Mouse (Mus musculus) 3T3-L1 (cell line): ENCODE measurements at regions not wholly inside any gene's neighbourhood (a gene's known extent, or its start where the extent isn't known, plus 50 kb on each side); places are given as distances from the start of the nearest gene placed in this dataset.
"Not testable (repeated sequence)": the region's sequence is repeated elsewhere in the genome, so short reads cannot be mapped to it uniquely, and the experiment has no call there.

Experiments
- DNase-seq: peaks from one replicate; pipeline ENCODE4 v3.0.0-alpha.2; 2015; ENCODE audit warnings: low read depth, low spot score

DNA sequence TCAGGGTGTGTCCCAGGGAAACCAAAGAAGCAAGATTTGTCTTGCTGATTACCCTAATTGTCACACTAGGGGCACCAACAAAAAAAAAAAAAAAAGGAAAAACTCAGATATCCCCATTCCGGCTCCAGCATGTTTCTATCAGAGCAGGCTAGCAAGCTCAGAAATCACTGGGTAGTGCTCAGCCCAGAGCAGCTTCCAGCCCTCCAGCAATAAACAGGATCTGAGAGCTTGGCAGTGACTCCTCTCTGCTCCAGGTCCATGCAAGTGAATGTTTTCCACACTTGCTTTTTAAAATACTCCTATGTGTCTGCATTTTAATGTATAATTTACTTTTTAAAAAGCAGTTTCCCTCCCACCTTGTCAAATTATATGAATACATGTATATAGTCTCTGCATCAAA lies 290.8 kb downstream of the Car8 start:
- no peak for DNase-seq

GRCm38 (mm10) chr4:7921503-7921902 lies 317.3 kb downstream of the Car8 start:
- DNase-seq: no peak

DNA sequence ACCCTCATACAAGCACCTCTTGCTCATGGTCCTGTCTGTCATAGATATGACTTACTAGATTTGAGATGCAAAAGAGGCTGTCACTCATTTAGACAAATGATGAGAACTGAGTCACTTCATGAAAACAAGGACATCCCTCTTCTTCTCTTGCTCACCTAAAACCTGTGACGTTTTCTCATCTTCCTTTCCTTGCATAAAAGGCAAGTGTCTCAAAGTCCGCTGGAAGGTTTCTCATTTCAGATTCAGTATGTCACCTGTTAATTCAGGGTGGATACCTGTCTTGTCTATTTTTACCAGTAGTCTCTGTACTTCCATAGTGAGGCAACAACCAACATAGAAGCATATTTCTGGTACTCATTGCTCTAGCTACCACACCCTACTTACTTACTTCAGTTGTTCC lies 325.6 kb downstream of the Car8 start:
- DNase-seq: no peak

- no peak for DNase-seq
Observed at GRCm38 (mm10) chr4:7912675-7913074, 326.2 kb downstream of the Car8 start.

GRCm38 (mm10) chr4:7903130-7903529 lies 335.7 kb downstream of the Car8 start:
- DNase-seq: no peak

DNA sequence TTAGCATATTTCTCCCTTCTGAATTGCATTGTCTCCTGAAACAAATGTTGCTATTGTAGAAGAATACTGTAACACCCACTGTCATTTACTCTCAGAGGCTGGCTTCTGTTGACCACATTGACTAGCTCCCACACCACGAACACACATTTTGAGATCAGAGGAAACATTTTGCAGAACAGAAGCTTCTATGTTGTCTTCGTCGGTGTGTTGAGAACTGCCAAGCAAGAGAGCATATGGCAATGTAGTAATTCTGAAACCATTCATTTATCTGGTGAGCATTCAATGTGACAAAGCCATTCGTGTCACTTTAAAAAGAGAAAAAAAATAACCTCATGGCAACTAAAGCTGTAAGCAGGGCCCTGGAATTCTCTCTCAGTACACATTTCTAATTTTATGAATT lies 343.9 kb downstream of the Car8 start:
- DNase-seq: no peak

- DNase-seq: no peak
Observed at GRCm38 (mm10) chr4:7891128-7891527, 347.7 kb downstream of the Car8 start.

DNA sequence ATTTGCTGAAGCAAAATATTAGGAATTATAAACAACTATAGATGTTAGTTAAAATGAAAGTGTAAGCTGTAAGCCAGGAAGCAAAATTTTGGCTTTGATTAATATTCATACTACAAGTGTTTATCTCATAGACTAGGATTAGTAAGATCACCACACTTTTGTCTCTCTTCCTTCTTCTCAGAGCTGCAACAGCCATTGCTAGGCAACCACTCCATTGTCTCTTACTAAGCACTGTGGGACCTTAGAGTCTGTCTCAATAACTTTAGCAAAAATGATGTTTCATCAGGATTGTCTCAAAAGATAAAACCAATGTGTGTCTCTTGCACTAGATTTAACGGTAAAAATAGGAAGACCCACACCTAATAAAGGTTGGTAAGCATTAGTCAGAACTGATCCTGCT lies 384.3 kb downstream of the Car8 start:
- DNase-seq: no peak

GRCm38 (mm10) chr4:7853121-7853782 lies 385.6 kb downstream of the Car8 start:
- DNase-seq: peak; percentile 79

GRCm38 (mm10) chr4:7852006-7852615 lies 386.7 kb downstream of the Car8 start:
- no peak for DNase-seq

GRCm38 (mm10) chr4:7847411-7847810 lies 391.4 kb downstream of the Car8 start:
- DNase-seq: no peak

GRCm38 (mm10) chr4:7829126-7829525 lies 409.7 kb downstream of the Car8 start:
- DNase-seq: no peak

GRCm38 (mm10) chr4:7819847-7820246 lies 419.0 kb downstream of the Car8 start:
- DNase-seq: no peak

GRCm38 (mm10) chr4:7777761-7778160 lies 461.1 kb downstream of the Car8 start:
- not testable (repeated sequence) for DNase-seq

DNA sequence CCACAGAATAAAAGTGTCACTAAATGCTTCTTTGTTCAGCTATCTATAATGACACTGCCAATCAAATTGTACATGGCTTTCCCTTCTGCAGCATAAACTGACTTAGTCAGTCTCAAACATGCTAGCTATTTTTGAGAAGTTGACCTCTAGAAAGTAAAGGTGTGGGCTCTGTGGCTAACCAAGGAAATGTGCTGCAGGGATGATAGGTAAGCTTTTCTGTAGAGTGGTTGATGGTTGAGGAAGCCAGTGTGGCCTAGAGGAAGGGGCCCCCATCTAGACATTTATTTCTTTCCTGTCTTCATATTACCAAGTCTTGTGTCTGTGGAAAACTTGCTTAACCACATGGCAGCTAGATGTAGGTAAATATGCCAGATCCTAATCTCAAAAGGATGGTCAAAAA lies 483.4 kb downstream of the Car8 start:
- DNase-seq: no peak

DNA sequence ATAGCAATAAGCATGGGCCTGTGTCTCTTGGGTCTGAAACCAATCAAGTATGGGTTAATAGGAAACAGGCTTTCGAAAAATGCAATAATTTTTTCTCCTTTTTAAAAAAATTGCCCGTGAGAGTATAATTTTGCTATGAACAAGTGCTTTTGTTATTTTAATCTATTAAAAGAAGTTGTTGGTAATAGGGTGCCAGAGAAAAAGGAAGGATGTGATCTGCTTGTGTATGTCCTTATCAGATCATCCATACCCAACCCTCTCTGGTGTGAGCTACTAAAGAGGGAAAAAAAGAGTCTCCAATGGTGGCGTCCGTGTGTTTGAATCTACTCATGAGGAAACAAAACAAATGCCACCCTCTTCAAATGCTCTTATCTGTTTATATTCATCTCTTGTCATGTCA lies 484.9 kb downstream of the Car8 start:
- no peak for DNase-seq

- DNase-seq: peak; percentile 19
Observed at GRCm38 (mm10) chr4:7751208-7751607, 487.6 kb downstream of the Car8 start.

GRCm38 (mm10) chr4:7722893-7723292 lies 515.9 kb downstream of the Car8 start:
- DNase-seq: peak; percentile 25

- peak; percentile 55 for DNase-seq
Observed at GRCm38 (mm10) chr4:7688516-7688915, 550.3 kb downstream of the Car8 start.

GRCm38 (mm10) chr4:7687231-7687630 lies 551.6 kb downstream of the Car8 start:
- DNase-seq: no peak

DNA sequence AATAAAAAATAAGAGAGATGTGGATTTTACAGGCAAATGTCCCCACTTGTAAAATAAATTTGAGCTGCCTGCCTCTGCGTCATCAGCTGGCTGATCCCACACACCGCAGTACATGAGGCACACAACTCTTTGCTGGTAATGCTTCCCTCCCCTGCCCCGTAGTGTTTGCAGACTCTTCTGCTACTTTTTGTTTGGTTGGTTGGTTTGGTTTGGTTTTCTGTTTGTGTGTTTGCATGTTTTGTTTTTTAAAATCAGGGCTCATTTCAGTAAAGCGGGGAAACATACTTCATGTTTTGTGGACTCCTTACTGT lies 568.1 kb downstream of the Car8 start:
- no peak for DNase-seq

- peak; percentile 91 for DNase-seq
Observed at GRCm38 (mm10) chr4:7669992-7670794, 568.6 kb downstream of the Car8 start.
